Mouse (Mus musculus): ENCODE measurements around the gene Sema6d. TPM values are rescaled to one million over a fixed set of nuclear protein-coding genes. Genes with fewer than 3 reads are reported as not detected.

The Sema6d gene
- polyA plus RNA-seq, 1 experiment, result 3.1 TPM

- no peaks in the 10 kb centered on the region for H3K79me3 ChIP-seq (ENCODE audit: low read depth)
- no peaks in the 10 kb centered on the region for H3K36me3 ChIP-seq (ENCODE audit: control insufficient read depth, insufficient read depth)
- H3K4me3 ChIP-seq (ENCODE audit: insufficient read depth, poor library complexity, severe bottlenecking), result no peak overlapping the region
- no peak overlapping the region for H3ac ChIP-seq (ENCODE audit: control insufficient read depth, insufficient read length, low read depth)
- TF ChIP-seq CTCF (IDR thresholded peaks at IDR 0.05; ENCODE audit: control insufficient read depth, insufficient read depth, insufficient read length), result no peak
- TF ChIP-seq FOSL1 (IDR thresholded peaks at IDR 0.05; ENCODE audit: insufficient read depth, low read length, poor library complexity, severe bottlenecking), result no peak
- TF ChIP-seq USF1 (IDR thresholded peaks at IDR 0.05; ENCODE audit: low read depth), result no peak
- TF ChIP-seq CEBPB (IDR thresholded peaks at IDR 0.05; ENCODE audit: low read depth), result no peak
- no peak for TF ChIP-seq MYOG (IDR thresholded peaks at IDR 0.05; ENCODE audit: control insufficient read depth, extremely low read depth, insufficient read length)
- no peak for TF ChIP-seq MAX (IDR thresholded peaks at IDR 0.05)
- no peak for TF ChIP-seq MYOD1 (IDR thresholded peaks at IDR 0.05; ENCODE audit: control insufficient read depth, insufficient read length, low read depth)
- no peaks in the 10 kb centered on the region for H3K27me3 ChIP-seq (ENCODE audit: control insufficient read depth, insufficient read depth, insufficient read length)
- H3K79me2 ChIP-seq (ENCODE audit: control insufficient read depth, insufficient read depth), result no peaks in the 10 kb centered on the region
Measured at GRCm38 (mm10) chr2:124401727-124402380, 312.1 kb downstream of the Sema6d start.

- no peak overlapping the region for H3K4me3 ChIP-seq (ENCODE audit: insufficient read depth, poor library complexity, severe bottlenecking)
- no peaks in the 10 kb centered on the region for H3K79me2 ChIP-seq (ENCODE audit: control insufficient read depth, insufficient read depth)
- H3ac ChIP-seq (ENCODE audit: control insufficient read depth, insufficient read length, low read depth), result no peak overlapping the region
- no peaks in the 10 kb centered on the region for H3K27me3 ChIP-seq (ENCODE audit: control insufficient read depth, insufficient read depth, insufficient read length)
- TF ChIP-seq CTCF (IDR thresholded peaks at IDR 0.05; ENCODE audit: control insufficient read depth, insufficient read depth, insufficient read length) (no peak), MYOD1 (IDR thresholded peaks at IDR 0.05; ENCODE audit: control insufficient read depth, insufficient read length, low read depth) (no peak), USF1 (IDR thresholded peaks at IDR 0.05; ENCODE audit: low read depth) (no peak), FOSL1 (IDR thresholded peaks at IDR 0.05; ENCODE audit: insufficient read depth, low read length, poor library complexity, severe bottlenecking) (no peak), MAX (IDR thresholded peaks at IDR 0.05) (no peak), MYOG (IDR thresholded peaks at IDR 0.05; ENCODE audit: control insufficient read depth, extremely low read depth, insufficient read length) (no peak), CEBPB (IDR thresholded peaks at IDR 0.05; ENCODE audit: low read depth) (no peak)
- no peaks in the 10 kb centered on the region for H3K79me3 ChIP-seq (ENCODE audit: low read depth)
- H3K36me3 ChIP-seq (ENCODE audit: control insufficient read depth, insufficient read depth), result no peaks in the 10 kb centered on the region
Measured at GRCm38 (mm10) chr2:124403571-124403970, 313.8 kb downstream of the Sema6d start.

GRCm38 (mm10) chr2:124403981-124404380, 314.2 kb downstream of the Sema6d start:
- Histone ChIP-seq H3K4me3 (ENCODE audit: insufficient read depth, poor library complexity, severe bottlenecking) (no peak overlapping the region), H3K27me3 (ENCODE audit: control insufficient read depth, insufficient read depth, insufficient read length) (no peaks in the 10 kb centered on the region), H3K79me2 (ENCODE audit: control insufficient read depth, insufficient read depth) (no peaks in the 10 kb centered on the region), H3K36me3 (ENCODE audit: control insufficient read depth, insufficient read depth) (no peaks in the 10 kb centered on the region), H3ac (ENCODE audit: control insufficient read depth, insufficient read length, low read depth) (no peak overlapping the region), H3K79me3 (ENCODE audit: low read depth) (no peaks in the 10 kb centered on the region)
- TF ChIP-seq FOSL1 (IDR thresholded peaks at IDR 0.05; ENCODE audit: insufficient read depth, low read length, poor library complexity, severe bottlenecking) (no peak), CEBPB (IDR thresholded peaks at IDR 0.05; ENCODE audit: low read depth) (no peak), MYOD1 (IDR thresholded peaks at IDR 0.05; ENCODE audit: control insufficient read depth, insufficient read length, low read depth) (no peak), MAX (IDR thresholded peaks at IDR 0.05) (no peak)

GRCm38 (mm10) chr2:124404631-124405562, 315.1 kb downstream of the Sema6d start:
- no peaks in the 10 kb centered on the region for H3K79me3 ChIP-seq (ENCODE audit: low read depth)
- no peak overlapping the region for H3K4me3 ChIP-seq (ENCODE audit: insufficient read depth, poor library complexity, severe bottlenecking)
- H3K36me3 ChIP-seq (ENCODE audit: control insufficient read depth, insufficient read depth), result no peaks in the 10 kb centered on the region
- H3K27me3 ChIP-seq (ENCODE audit: control insufficient read depth, insufficient read depth, insufficient read length), result no peaks in the 10 kb centered on the region
- no peak for TF ChIP-seq USF1 (IDR thresholded peaks at IDR 0.05; ENCODE audit: low read depth)
- no peak for TF ChIP-seq MAX (IDR thresholded peaks at IDR 0.05)
- H3K79me2 ChIP-seq (ENCODE audit: control insufficient read depth, insufficient read depth), result no peaks in the 10 kb centered on the region
- no peak overlapping the region for H3ac ChIP-seq (ENCODE audit: control insufficient read depth, insufficient read length, low read depth)

- Histone ChIP-seq H3K27me3 (ENCODE audit: control insufficient read depth, insufficient read depth, insufficient read length) (no peaks in the 10 kb centered on the region), H3K79me3 (ENCODE audit: low read depth) (no peaks in the 10 kb centered on the region), H3ac (ENCODE audit: control insufficient read depth, insufficient read length, low read depth) (no peak overlapping the region), H3K4me3 (ENCODE audit: insufficient read depth, poor library complexity, severe bottlenecking) (no peak overlapping the region), H3K79me2 (ENCODE audit: control insufficient read depth, insufficient read depth) (no peaks in the 10 kb centered on the region), H3K36me3 (ENCODE audit: control insufficient read depth, insufficient read depth) (no peaks in the 10 kb centered on the region)
- TF ChIP-seq MYOD1 (IDR thresholded peaks at IDR 0.05; ENCODE audit: control insufficient read depth, insufficient read length, low read depth) (no peak), FOSL1 (IDR thresholded peaks at IDR 0.05; ENCODE audit: insufficient read depth, low read length, poor library complexity, severe bottlenecking) (no peak), MAX (IDR thresholded peaks at IDR 0.05) (no peak), CTCF (IDR thresholded peaks at IDR 0.05; ENCODE audit: control insufficient read depth, insufficient read depth, insufficient read length) (no peak), USF1 (IDR thresholded peaks at IDR 0.05; ENCODE audit: low read depth) (no peak), MYOG (IDR thresholded peaks at IDR 0.05; ENCODE audit: control insufficient read depth, extremely low read depth, insufficient read length) (no peak), CEBPB (IDR thresholded peaks at IDR 0.05; ENCODE audit: low read depth) (no peak)
Measured at GRCm38 (mm10) chr2:124408956-124409355, 319.2 kb downstream of the Sema6d start.

Data from C2C12 (cell line).